ENCODE assay signal across 13 mouse cellular contexts in the genomic region with DNA sequence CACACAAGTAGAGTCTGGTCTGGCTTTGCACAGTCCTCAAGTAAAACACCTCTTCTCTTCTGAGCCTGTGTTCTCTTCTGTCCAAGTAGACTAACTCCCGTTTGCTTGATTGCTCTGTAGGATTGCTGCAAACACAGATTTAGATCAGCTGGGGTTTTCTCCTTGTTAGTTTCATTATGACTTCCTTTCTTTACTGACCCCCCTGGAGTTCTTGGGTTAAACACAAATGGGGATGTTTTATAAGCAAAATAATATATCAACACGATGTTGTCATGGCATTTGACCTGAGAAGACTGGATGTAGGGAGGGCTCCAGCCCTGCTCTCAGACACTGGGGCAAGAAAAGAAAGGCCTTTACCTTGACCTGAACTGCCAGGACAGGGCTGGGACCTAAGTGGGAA. TPM values are rescaled to one million over a fixed set of nuclear protein-coding genes. Genes with fewer than 3 reads are reported as not detected.
DNase-seq lines count a peak whose midpoint lies in the region; ATAC-seq and TF ChIP-seq lines count a peak whose summit lies in the region.
"Had no signal": no experiment of that assay in that cellular context is flagged by ENCODE, and none has a peak within 500 bp of the region (broad histone marks: within the 10 kb centered on the region; RNA-seq: fewer than 3 reads in every experiment).

No protein-coding gene starts in this region.

- no peaks in the 10 kb centered on the region for H3K36me3 ChIP-seq in kidney, postnatal 0 days (ENCODE audit: insufficient read depth, low read length)
- no peaks in the 10 kb centered on the region for H3K36me3 ChIP-seq in embryonic facial prominence, embryonic 10.5 days (replicated peaks)
- H3K36me3 ChIP-seq in limb, embryonic 13.5 days, result no peaks in the 10 kb centered on the region
- no peaks in the 10 kb centered on the region for H3K36me3 ChIP-seq in midbrain, embryonic 11.5 days (ENCODE audit: control insufficient read depth, insufficient read depth, low read length)
- H3K36me3 ChIP-seq: heart, embryonic 15.5 days; hindbrain, embryonic 12.5 days; liver, embryonic 12.5 days; midbrain, embryonic 15.5 days had no signal

- H3K9ac ChIP-seq in kidney, postnatal 0 days (ENCODE audit: low read depth, low read length), result no peak overlapping the region
- no peak overlapping the region; the same call in 1 of the 2 replicates for H3K9ac ChIP-seq in limb, embryonic 13.5 days
- H3K9ac ChIP-seq in midbrain, embryonic 11.5 days (ENCODE audit: low read length), result no peak overlapping the region
- H3K9ac ChIP-seq: heart, embryonic 15.5 days; hindbrain, embryonic 12.5 days; liver, embryonic 12.5 days; midbrain, embryonic 15.5 days had no signal

- no peaks in the 10 kb centered on the region for H3K27me3 ChIP-seq in kidney, postnatal 0 days (ENCODE audit: insufficient read depth, low read length)
- H3K27me3 ChIP-seq in embryonic facial prominence, embryonic 10.5 days (replicated peaks; ENCODE audit: low read depth, poor library complexity, severe bottlenecking), result peaks cover 36% of the 10 kb centered on the region
- peaks cover 17% of the 10 kb centered on the region; the same call in 1 of the 2 replicates for H3K27me3 ChIP-seq in limb, embryonic 13.5 days
- no peaks in the 10 kb centered on the region for H3K27me3 ChIP-seq in midbrain, embryonic 11.5 days (ENCODE audit: control insufficient read depth, insufficient read depth, low read length)
- H3K27me3 ChIP-seq: midbrain, embryonic 15.5 days had no signal

- no peak for TF ChIP-seq CTCF in kidney, postnatal 0 days (IDR thresholded peaks at IDR 0.05; ENCODE audit: low read depth)

- H3K9me3 ChIP-seq in kidney, postnatal 0 days (replicated peaks; ENCODE audit: low read length), result no peaks in the 10 kb centered on the region
- no peaks in the 10 kb centered on the region for H3K9me3 ChIP-seq in embryonic facial prominence, embryonic 10.5 days
- H3K9me3 ChIP-seq in limb, embryonic 13.5 days, result no peaks in the 10 kb centered on the region
- H3K9me3 ChIP-seq in midbrain, embryonic 11.5 days (ENCODE audit: control insufficient read depth, low read length), result no peaks in the 10 kb centered on the region
- H3K9me3 ChIP-seq: heart, embryonic 15.5 days; hindbrain, embryonic 12.5 days; liver, embryonic 12.5 days; midbrain, embryonic 15.5 days had no signal

- H3K4me2 ChIP-seq in kidney, postnatal 0 days (ENCODE audit: low read length), result no peak overlapping the region
- peak overlapping the region; percentile 11; the same call in 1 of the 2 replicates for H3K4me2 ChIP-seq in limb, embryonic 13.5 days (replicated peaks)
- no peak overlapping the region for H3K4me2 ChIP-seq in midbrain, embryonic 11.5 days
- H3K4me2 ChIP-seq: hindbrain, embryonic 12.5 days; midbrain, embryonic 15.5 days had no signal

- DNase-seq in kidney, postnatal 0 days (ENCODE audit: low spot score), result peak; percentile 73
- DNase-seq in kidney, postnatal 25 days, result no peak
- DNase-seq in embryonic facial prominence, embryonic 10.5 days (ENCODE audit: low spot score), result no peak
- no peak for DNase-seq in midbrain, embryonic 11.5 days (ENCODE audit: low spot score, missing footprints)
- DNase-seq in adipocyte (ENCODE audit: low spot score), result no peak
- DNase-seq: cerebellum, adult 18-20 months had no signal

- WGBS in kidney, postnatal 0 days, result 13% methylated on average over 2 of the region's 2 CpGs
- 50% methylated on average over 2 of the region's 2 CpGs for WGBS in embryonic facial prominence, embryonic 10.5 days
- WGBS in limb, embryonic 13.5 days, result 9% methylated on average over 2 of the region's 2 CpGs
- 57% methylated on average over 2 of the region's 2 CpGs for WGBS in midbrain, embryonic 11.5 days

- no peak for ATAC-seq in kidney, postnatal 0 days (replicated peaks; ENCODE audit: low FRiP score, low read depth)
- ATAC-seq in CD4-positive, CD25-positive, alpha-beta regulatory T cell, adult 4 months, result peak; percentile 6
- no peak for ATAC-seq in limb, embryonic 13.5 days (ENCODE audit: low FRiP score, low read depth)
- no peak for ATAC-seq in midbrain, embryonic 11.5 days (ENCODE audit: low FRiP score)
- ATAC-seq: liver, embryonic 12.5 days; midbrain, embryonic 15.5 days had no signal

- H3K4me1 ChIP-seq in kidney, postnatal 0 days (replicated peaks; ENCODE audit: insufficient read depth, low read length), result peaks cover 37% of the 10 kb centered on the region
- peaks cover 32% of the 10 kb centered on the region for H3K4me1 ChIP-seq in embryonic facial prominence, embryonic 10.5 days
- peaks cover 30% of the 10 kb centered on the region for H3K4me1 ChIP-seq in limb, embryonic 13.5 days
- no peaks in the 10 kb centered on the region for H3K4me1 ChIP-seq in midbrain, embryonic 11.5 days (ENCODE audit: control insufficient read depth, insufficient read depth, low read length)
- H3K4me1 ChIP-seq: midbrain, embryonic 15.5 days had no signal

- no peak overlapping the region for H3K4me3 ChIP-seq in kidney, postnatal 0 days (replicated peaks; ENCODE audit: low read depth, low read length)
- H3K4me3 ChIP-seq in embryonic facial prominence, embryonic 10.5 days, result no peak overlapping the region
- no peak overlapping the region for H3K4me3 ChIP-seq in limb, embryonic 13.5 days
- H3K4me3 ChIP-seq in midbrain, embryonic 11.5 days (ENCODE audit: low read depth, low read length), result no peak overlapping the region
- H3K4me3 ChIP-seq: erythroblast, embryonic 14.5 days; heart, embryonic 15.5 days; hindbrain, embryonic 12.5 days; liver, embryonic 12.5 days; midbrain, embryonic 15.5 days had no signal

- H3K27ac ChIP-seq in kidney, postnatal 0 days, result peak overlapping the region; percentile 70
- peak overlapping the region; percentile 59 for H3K27ac ChIP-seq in embryonic facial prominence, embryonic 10.5 days (replicated peaks)
- H3K27ac ChIP-seq in limb, embryonic 13.5 days, result peak overlapping the region; percentile 72
- no peak overlapping the region for H3K27ac ChIP-seq in midbrain, embryonic 11.5 days (ENCODE audit: low read depth, low read length)
- H3K27ac ChIP-seq: heart, embryonic 15.5 days; hindbrain, embryonic 12.5 days; liver, embryonic 12.5 days; midbrain, embryonic 15.5 days had no signal

RNA-seq across cellular contexts. Expression of gene Tlr12, which starts 0.5 kb away (rescaled TPM):
- 3.3 and 3.7 TPM in 2 replicates for polyA plus RNA-seq in kidney, postnatal 0 days (2015; fragmentation: Nextera tagmentation; extraction: Ambion mirVana)
- 1 to 10 TPM; 2.0 to 6.1 TPM for polyA plus RNA-seq in CD4-positive, CD25-positive, alpha-beta regulatory T cell, adult 4 months (2017; shearing (Covaris generic))
- 0.41 and 0.60 TPM in 2 replicates for polyA plus RNA-seq in embryonic facial prominence, embryonic 10.5 days (2016; fragmentation: Nextera tagmentation; extraction: Ambion mirVana)
- 0.83 and 1.5 TPM in 2 replicates for polyA plus RNA-seq in limb, embryonic 13.5 days (2015; fragmentation: Nextera tagmentation; extraction: Ambion mirVana)
- polyA plus RNA-seq in midbrain, embryonic 11.5 days (2014; fragmentation: Nextera tagmentation; extraction: Ambion mirVana), result 0.04 and 0.22 TPM in 2 replicates

RNA-seq across cellular contexts. Expression of gene Zscan20, which starts 9.1 kb away (rescaled TPM):
- polyA plus RNA-seq in kidney, postnatal 0 days (2015; fragmentation: Nextera tagmentation; extraction: Ambion mirVana), result 2.2 and 2.3 TPM in 2 replicates
- polyA plus RNA-seq in CD4-positive, CD25-positive, alpha-beta regulatory T cell, adult 4 months (2017; shearing (Covaris generic)), result 1 to 10 TPM; 3.1 TPM
- 7.1 and 7.8 TPM in 2 replicates for polyA plus RNA-seq in embryonic facial prominence, embryonic 10.5 days (2016; fragmentation: Nextera tagmentation; extraction: Ambion mirVana)
- polyA plus RNA-seq in limb, embryonic 13.5 days (2015; fragmentation: Nextera tagmentation; extraction: Ambion mirVana), result 5.1 and 5.2 TPM in 2 replicates
- polyA plus RNA-seq in midbrain, embryonic 11.5 days (2014; fragmentation: Nextera tagmentation; extraction: Ambion mirVana), result 3.1 and 4.3 TPM in 2 replicates

RNA-seq across cellular contexts. Expression of gene Phc2, which starts 35.5 kb away (rescaled TPM):
- polyA plus RNA-seq in kidney, postnatal 0 days (2015; fragmentation: Nextera tagmentation; extraction: Ambion mirVana), result 60.7 and 71.7 TPM in 2 replicates
- 10 to 100 TPM; 13.1 to 14.1 TPM for polyA plus RNA-seq in CD4-positive, CD25-positive, alpha-beta regulatory T cell, adult 4 months (2017; shearing (Covaris generic))
- polyA plus RNA-seq in embryonic facial prominence, embryonic 10.5 days (2016; fragmentation: Nextera tagmentation; extraction: Ambion mirVana), result 69.5 and 84.4 TPM in 2 replicates
- 35.7 and 45.4 TPM in 2 replicates for polyA plus RNA-seq in limb, embryonic 13.5 days (2015; fragmentation: Nextera tagmentation; extraction: Ambion mirVana)
- 85.6 and 110 TPM in 2 replicates for polyA plus RNA-seq in midbrain, embryonic 11.5 days (2014; fragmentation: Nextera tagmentation; extraction: Ambion mirVana)
